Mouse (Mus musculus): ENCODE measurements around the gene Man1a.

Man1a gene

DNA sequence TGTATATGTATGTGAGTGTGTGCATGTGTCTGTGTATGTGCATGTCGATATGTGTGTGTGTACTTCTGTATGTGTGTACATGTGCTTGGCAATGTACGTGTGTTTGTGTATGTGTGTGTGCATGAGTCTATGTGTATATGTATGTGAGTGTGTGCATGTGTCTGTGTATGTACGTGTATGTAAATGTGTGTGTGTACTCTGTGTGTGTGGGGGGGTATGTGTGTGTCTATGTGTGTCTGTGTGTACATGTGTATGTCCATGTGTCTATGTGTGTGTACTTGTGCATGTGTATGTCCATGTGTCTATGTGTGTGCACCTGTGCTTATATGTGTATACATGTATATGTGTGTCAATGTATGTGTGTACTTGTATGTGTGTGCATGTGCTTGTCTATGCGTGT lies 15.2 kb downstream of the Man1a start:
- DNase-seq (ENCODE audit: low spot score) = no peak

DNA sequence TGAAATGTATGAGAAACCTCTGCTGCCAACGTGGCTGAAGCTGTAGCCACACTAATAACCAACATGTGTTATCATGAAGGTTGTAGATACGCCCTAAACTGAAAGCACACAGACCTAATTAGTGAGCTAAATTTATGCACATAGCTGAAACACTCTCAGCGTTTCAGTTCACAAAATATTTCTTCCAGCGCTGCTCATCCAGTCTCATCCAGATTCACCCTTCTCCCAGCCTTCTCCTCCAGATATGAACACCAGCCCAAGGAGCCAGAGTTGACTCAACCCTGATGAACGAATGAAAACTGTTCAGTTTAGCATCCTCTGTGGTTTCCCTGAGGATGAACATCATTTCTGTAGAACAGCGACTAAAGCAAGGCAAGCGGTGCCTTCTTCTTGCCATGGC lies 15.8 kb downstream of the Man1a start:
- DNase-seq (ENCODE audit: low spot score) = no peak

- no peak for DNase-seq (ENCODE audit: low spot score)
Measured at GRCm38 (mm10) chr10:54059679-54060249, 16.6 kb downstream of the Man1a start.

- DNase-seq (ENCODE audit: low spot score) = no peak
Measured at GRCm38 (mm10) chr10:54059092-54059496, 17.3 kb downstream of the Man1a start.

- no peak for DNase-seq (ENCODE audit: low spot score)
Measured at GRCm38 (mm10) chr10:54058657-54059056, 17.8 kb downstream of the Man1a start.

DNA sequence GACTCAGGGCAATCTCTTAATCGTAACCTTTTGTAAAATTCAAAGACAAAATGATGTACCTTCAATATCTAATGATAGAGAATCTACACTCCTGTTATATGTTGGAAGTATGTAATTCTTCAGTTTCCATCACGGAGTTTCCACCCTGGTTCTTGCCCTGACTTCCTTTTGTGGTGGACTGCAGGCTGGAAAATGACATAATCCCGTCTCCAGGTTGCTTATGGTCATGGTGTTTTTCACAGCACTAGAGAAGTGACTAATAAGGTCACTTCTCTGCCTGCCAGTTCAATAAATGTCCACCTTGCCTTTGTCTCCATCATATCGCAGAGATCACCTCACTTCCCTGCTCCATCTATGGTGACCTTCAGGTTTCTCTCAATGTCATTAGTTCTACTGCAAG lies 22.2 kb downstream of the Man1a start:
- DNase-seq (ENCODE audit: low spot score) = no peak

- DNase-seq (ENCODE audit: low spot score) = no peak
Measured at GRCm38 (mm10) chr10:54047885-54048284, 28.5 kb downstream of the Man1a start.

- DNase-seq (ENCODE audit: low spot score) = no peak
Measured at GRCm38 (mm10) chr10:54043358-54043757, 33.1 kb downstream of the Man1a start.

DNA sequence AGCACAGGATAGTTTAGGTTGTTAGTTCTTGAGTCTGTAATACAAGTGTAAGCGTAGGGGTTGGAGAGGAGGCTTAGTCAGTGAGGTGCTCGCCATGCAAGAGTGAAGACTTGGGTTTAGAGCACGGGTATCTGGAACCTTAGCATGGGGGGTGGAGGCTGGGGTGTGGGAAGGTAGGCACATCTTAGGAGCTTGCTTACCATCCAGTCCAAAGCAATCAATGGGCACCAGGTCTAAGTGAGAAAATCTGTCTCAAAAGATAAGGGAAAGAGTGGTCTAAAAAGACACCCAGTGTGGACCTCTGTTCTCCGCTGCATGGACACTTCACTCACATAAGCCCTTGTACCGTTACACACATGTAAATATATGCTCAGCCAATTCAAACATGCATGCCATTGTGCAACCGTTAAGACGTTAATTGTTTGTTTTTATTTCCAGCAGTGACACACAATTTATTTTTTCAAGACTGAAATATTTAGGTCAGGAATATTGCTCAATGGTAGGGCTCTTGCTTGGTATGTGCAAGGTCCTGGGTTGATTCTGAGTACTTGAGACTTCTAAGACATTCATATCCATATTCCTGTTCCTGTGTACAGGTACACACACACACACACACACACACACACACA lies 34.1 kb downstream of the Man1a start:
- DNase-seq (ENCODE audit: low spot score) = no peak

DNA sequence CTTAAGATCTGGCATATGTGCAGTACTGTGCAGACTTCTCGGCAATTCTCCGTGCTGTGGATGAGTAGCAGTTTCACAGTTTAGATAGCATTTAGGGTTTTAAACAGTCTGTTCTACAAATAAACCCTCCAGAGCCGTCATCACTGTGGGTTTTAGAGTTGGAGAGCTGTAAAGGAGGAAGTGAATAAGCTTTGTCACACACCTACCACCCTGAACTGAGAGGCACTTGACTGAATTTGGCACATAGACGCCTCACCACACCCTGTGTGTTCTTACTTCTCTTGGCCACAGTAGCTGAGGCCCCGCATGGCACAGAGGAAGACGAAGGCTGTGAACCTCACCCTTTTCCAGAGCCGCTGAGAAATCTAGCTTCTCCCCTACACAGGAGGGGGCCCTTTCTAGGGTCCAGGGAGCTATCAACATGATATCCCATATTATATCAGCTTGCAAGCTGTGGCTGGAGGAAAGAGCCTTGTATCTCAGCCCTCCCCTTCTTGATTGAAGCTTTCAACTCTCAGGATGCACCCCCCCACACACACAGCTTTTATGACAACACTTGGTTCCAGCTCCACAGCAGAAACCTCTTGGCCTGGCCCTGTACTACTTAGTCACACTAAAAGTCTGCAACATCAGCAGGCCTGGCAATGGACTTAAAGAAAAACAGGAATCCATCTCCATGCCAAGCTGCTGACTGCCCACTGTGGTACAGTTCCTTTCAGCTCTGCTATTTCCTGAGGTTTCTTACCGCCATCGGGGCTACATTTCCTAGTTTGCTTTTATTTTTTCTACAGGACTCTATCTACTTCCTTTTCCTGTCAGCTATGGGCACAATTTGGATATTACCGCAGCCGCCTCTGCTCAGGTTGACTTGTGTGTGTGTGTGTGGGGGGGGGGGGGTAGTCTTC lies 35.9 kb downstream of the Man1a start:
- DNase-seq (ENCODE audit: low spot score) = peak; percentile 73

GRCm38 (mm10) chr10:54039754-54040153 lies 36.7 kb downstream of the Man1a start:
- peak; percentile 43 for DNase-seq (ENCODE audit: low spot score)

GRCm38 (mm10) chr10:54038734-54039133 lies 37.7 kb downstream of the Man1a start:
- no peak for DNase-seq (ENCODE audit: low spot score)

GRCm38 (mm10) chr10:54038180-54038579 lies 38.2 kb downstream of the Man1a start:
- DNase-seq (ENCODE audit: low spot score) = no peak

DNA sequence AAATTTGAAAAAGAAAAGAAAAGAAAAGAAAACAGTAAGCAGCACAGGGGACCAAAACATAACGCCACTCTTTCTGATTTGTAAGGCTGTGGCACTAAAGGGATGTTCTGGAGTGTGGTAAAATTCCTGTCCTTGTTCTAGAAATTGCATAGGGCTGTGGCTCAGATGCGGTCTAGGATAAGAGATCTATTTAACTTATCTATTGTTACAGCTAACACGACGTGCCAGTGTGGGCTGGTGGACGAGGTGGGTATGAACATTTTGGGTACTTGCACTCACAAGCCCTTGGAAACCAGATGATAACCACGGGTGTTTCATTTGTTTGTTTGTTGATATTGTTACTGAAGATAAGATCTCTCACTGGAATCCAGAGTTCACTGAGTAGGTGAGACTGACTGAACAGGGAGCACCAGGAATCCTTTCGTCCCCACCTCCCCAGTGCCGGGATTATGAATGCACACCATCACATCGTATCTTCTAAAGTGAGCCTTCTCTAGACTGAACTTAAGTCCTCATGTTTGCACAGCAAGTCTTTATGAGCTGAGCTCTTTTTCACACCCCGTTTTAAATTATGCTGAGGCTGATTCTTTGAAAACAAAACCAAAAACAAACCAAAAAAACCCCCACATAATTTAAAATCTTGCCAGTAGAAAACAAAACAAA lies 38.9 kb downstream of the Man1a start:
- no peak for DNase-seq (ENCODE audit: low spot score)

DNA sequence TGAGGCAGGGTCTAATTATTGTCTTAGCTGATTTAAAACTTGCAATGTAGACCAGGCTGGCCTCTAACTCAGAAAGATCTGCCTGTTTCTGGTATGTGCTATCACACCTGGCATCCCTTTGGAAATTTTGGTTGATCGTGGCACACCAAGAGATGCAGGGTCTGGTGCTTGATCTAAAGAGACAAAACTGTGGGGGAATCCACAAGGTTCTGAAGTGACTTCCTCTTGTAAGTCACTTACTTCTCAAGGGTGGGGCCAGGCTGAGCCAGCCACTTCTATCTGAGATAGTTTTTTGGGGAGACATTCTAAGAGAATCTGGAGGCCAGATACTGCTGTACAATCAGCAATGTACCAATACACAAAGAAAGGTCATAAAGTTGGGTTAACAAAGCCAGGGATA lies 40.8 kb downstream of the Man1a start:
- DNase-seq (ENCODE audit: low spot score) = no peak

DNA sequence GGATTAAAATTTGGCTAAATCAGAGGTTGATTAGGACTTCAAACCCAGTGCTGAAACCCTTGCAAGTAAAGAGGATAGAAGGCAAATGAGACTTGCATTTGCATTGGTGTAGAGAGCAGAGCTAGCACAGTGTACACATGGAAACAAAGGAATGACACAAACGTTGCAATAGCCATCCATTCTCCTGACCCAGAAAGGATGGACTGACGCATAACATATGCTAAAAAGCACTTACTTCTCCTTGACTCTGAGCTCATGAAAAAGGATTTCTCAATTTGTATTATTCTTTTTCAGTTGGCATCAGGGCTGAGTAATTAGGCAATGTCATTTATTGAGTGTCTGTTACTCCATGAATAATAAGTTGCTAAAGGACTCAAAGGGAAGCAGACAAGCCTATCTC lies 41.6 kb downstream of the Man1a start:
- no peak for DNase-seq (ENCODE audit: low spot score)

DNA sequence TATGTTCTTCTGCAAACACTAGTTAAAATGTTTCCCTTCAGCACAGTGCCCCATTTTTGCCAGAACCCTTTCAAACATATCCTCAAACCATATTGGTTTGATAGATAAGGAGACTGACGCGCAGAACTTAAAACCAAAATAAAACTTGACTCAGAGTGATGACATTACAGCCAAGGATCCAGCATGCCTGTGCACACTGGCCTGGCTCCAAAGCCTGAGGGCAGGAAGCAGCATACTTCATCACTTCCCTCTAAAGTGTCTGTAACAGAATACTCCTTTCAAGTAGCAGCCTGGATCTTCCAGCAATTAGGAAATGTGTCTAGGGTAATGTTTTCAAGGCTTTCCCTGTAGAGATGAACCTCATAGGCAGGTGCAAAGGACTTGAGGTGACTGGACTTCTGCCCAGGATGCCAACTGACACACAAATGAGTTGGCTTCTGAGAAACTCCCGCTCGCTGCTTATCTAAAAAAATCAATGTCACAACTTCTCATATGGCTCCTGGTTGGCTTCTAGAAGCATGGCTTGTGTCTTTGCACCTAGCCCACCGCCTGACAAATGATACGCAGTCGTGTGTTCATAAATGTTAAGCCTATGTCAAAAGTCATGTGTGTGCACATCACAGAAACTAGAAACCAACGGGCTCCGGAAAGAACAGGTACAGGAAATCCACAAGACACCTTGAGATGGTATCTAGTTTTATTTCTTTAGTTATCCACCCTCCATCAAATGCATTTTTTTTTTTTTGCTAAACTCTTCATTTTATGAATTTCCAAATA lies 43.9 kb downstream of the Man1a start:
- peak; percentile 61 for DNase-seq (ENCODE audit: low spot score)

DNA sequence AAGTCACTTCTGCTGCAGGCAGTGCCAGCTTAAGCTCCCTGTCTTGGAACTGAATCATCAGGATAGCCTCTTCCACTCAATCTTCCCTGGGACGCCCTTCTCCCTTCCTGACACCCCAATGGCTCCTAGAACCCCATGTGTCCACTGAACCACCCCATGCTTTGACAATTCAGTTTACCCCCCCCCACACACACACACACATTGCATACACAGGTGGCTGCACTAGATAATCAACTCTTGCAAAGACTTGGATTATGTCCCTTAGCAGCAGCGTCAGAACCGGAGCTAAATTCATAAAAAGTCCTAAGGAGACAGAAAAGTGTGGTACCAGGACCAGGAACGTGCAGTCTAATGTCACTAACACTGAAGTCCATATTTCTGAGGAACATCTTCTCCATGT lies 47.5 kb downstream of the Man1a start:
- DNase-seq (ENCODE audit: low spot score) = no peak

DNA sequence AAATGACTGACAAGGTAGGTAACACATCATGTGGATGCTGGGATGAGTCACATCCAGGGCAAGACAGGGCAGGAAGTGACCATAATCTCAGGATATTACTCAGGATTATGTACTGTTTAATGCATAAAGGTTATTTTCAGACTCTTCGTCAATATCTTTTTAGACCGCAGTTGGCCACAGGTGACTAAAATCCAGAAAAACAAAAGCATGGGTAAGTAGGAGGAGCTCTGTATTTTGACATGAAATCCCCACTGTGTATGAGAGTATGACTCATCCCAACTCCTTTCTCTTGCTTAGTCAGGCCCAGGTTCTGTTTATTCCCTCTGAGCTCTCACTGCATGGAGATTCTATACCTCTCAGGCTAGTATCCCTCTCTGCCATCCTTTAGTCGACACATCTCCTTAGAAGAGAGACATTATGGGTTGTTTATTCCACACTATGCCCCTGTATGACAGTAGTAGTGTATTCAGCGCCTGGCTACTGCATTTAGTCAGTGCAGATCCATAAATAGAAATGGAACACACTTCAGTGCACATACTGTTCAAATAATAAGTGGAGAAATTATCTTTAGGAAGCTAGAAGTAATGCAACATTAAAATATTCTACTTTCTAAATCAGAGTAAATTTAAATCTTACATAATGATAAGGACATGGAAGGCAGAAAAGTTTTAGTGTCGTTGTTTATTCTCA lies 49.5 kb downstream of the Man1a start:
- DNase-seq (ENCODE audit: low spot score) = no peak

- no peak for DNase-seq (ENCODE audit: low spot score)
Measured at GRCm38 (mm10) chr10:54026101-54026500, 50.3 kb downstream of the Man1a start.

GRCm38 (mm10) chr10:54017904-54018454 lies 58.4 kb downstream of the Man1a start:
- DNase-seq (ENCODE audit: low spot score) = no peak

Measured in T-cell, adult 2 months (primary cell).